Mouse (Mus musculus) lung, embryonic 14.5 days (tissue): Measurements from ENCODE around the gene Sorcs2. TPM values are rescaled to one million over a fixed set of nuclear protein-coding genes. Genes with fewer than 3 reads are reported as not detected.

ENCODE experiments used
- ATAC-seq: fragments of 200-750 bp; cut with Nextera tagmentation; 2 replicates; pipeline ENCODE4 v1.8.0; 2017; ENCODE audit warnings: mild to moderate bottlenecking, moderate TSS enrichment, moderate library complexity; ENCODE audit not compliant: insufficient read depth
- DNase-seq: peaks from one replicate; pipeline ENCODE4 v3.0.0-alpha.2; 2015
- H3K27ac ChIP-seq: fragments of 300-500 bp; sonication (generic); 2 replicates; pipeline ENCODE4 v1.5.1; 2014; ENCODE audit warnings: low read depth, mild to moderate bottlenecking, moderate library complexity
- H3K27me3 ChIP-seq: fragments of 300-500 bp; sonication (generic); 2 replicates; pipeline ENCODE4 v1.6.1; 2014; ENCODE audit warnings: low read length, control low read depth; ENCODE audit not compliant: insufficient read depth
- H3K36me3 ChIP-seq: fragments of 300-500 bp; sonication (generic); 2 replicates; pipeline ENCODE4 v1.6.1; 2014; ENCODE audit warnings: control low read depth; ENCODE audit not compliant: insufficient read depth
- H3K4me1 ChIP-seq: fragments of 300-500 bp; sonication (generic); 2 replicates; pipeline ENCODE4 v1.6.1; 2014; ENCODE audit warnings: antibody characterized with exemption, control low read depth; ENCODE audit not compliant: insufficient read depth
- H3K4me2 ChIP-seq: fragments of 300-500 bp; sonication (generic); 2 replicates; pipeline ENCODE4 v1.6.1; 2014; ENCODE audit warnings: mild to moderate bottlenecking
- H3K4me3 ChIP-seq: fragments of 300-500 bp; sonication (generic); 2 replicates; pipeline ENCODE4 v1.5.1; 2014; ENCODE audit warnings: low read depth, low read length
- H3K9ac ChIP-seq: fragments of 300-500 bp; sonication (generic); 2 replicates; pipeline ENCODE4 v1.6.1; 2014
- H3K9me3 ChIP-seq: fragments of 300-500 bp; sonication (generic); 2 replicates; pipeline ENCODE4 v1.6.1; 2016; ENCODE audit warnings: low read depth, low read length, control low read depth
- CTCF ChIP-seq: IDR thresholded peaks from 2 replicates; pipeline ENCODE4 v1.5.1; 2016; ENCODE audit warnings: antibody characterized with exemption, low read depth
- WGBS: fragments of 180-500 bp; shearing (Covaris S2); extraction: QIAGEN DNeasy Blood & Tissue Kit; methylation state at CpG from one replicate; pipeline ENCODE4 v1.1.7; 2014; 5-methylcytosine and 5-hydroxymethylcytosine counted together
- polyA plus RNA-seq: library from polyadenylated mRNA; unstranded; fragments of >200 nt; fragmentation: Nextera tagmentation; extraction: Ambion mirVana; gene quantifications from 2 replicates; pipeline ENCODE4 v1.2.1, GENCODE M21; 2014

Gene Sorcs2
- polyA plus RNA-seq, 1 experiment from 2014 or later: 20.6 TPM

DNA sequence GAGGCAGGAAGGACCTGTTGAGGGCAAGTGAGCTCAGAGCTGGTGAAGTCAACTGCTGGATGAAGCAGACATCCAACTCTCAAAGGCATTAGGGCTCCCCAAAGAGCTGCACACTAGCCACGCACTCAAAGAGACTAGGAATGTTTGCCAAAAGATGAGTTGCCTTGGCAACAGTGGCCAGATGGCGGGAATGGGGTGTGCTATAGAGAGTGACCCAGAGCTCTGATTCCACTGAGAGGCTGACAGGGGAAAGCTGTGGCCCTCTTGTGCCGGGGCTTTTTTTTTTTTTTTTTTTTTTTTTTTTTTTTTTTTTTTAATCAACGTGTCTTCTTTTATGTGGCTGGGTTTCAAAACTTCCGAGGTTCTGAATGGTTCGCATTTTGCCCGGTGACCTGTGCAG lies 63.7 kb downstream of the Sorcs2 start:
- Histone ChIP-seq H3K9me3 (no peaks in the 10 kb centered on the region), H3K9ac (no peak overlapping the region), H3K36me3 (no peaks in the 10 kb centered on the region), H3K27ac (no peak overlapping the region), H3K27me3 (no peaks in the 10 kb centered on the region), H3K4me2 (no peak overlapping the region), H3K4me1 (peaks cover 19% of the 10 kb centered on the region; the same call in 1 of the 2 replicates), H3K4me3 (no peak overlapping the region)
- peak; percentile 54; the same call in 1 of the 2 replicates for ATAC-seq
- peak; percentile 74 for DNase-seq
- WGBS: 26% methylated on average over 7 of the region's 7 CpGs
- no peak for TF ChIP-seq CTCF

DNA sequence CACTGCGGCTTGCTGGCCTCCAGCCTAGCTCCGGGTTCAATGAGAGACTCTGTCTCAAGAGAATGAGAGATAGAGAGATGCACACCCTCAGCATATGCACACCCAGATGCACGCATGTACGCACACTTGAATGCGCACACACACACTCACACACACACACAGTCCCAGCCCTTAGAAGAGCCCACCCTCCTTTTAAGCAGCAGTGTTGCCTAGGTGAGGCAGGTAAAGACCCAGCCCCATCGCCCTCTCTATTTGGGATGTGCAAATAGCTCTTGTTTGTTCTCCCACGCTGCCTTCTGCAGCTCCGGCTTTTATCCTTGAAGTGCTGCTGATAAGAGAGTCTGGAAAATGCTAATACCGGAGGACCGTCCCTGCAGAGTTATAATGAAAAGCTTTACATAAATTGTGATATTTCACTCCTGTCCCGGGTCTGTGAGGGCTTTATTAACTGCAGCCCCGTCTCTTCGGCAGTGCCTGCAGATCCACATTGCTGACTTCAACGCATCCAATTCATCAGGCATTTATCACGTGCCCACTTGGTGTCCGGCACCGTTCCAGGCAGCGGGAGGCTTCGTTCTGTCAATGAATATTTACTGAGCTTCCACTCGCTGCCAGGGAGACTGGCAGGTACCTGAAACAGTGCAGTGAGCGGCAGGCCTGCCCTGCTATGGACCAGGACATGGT lies 67.3 kb downstream of the Sorcs2 start:
- WGBS: 43% methylated on average over 21 of the region's 21 CpGs
- ATAC-seq: peak; percentile 77
- Histone ChIP-seq H3K9me3 (no peaks in the 10 kb centered on the region), H3K36me3 (no peaks in the 10 kb centered on the region), H3K4me2 (peak overlapping the region; percentile 45), H3K4me1 (peaks cover 22% of the 10 kb centered on the region; the same call in 1 of the 2 replicates), H3K27me3 (no peaks in the 10 kb centered on the region), H3K4me3 (no peak overlapping the region), H3K27ac (peak overlapping the region; percentile 87), H3K9ac (no peak overlapping the region)
- no peak for TF ChIP-seq CTCF
- peak; percentile 58 for DNase-seq

DNA sequence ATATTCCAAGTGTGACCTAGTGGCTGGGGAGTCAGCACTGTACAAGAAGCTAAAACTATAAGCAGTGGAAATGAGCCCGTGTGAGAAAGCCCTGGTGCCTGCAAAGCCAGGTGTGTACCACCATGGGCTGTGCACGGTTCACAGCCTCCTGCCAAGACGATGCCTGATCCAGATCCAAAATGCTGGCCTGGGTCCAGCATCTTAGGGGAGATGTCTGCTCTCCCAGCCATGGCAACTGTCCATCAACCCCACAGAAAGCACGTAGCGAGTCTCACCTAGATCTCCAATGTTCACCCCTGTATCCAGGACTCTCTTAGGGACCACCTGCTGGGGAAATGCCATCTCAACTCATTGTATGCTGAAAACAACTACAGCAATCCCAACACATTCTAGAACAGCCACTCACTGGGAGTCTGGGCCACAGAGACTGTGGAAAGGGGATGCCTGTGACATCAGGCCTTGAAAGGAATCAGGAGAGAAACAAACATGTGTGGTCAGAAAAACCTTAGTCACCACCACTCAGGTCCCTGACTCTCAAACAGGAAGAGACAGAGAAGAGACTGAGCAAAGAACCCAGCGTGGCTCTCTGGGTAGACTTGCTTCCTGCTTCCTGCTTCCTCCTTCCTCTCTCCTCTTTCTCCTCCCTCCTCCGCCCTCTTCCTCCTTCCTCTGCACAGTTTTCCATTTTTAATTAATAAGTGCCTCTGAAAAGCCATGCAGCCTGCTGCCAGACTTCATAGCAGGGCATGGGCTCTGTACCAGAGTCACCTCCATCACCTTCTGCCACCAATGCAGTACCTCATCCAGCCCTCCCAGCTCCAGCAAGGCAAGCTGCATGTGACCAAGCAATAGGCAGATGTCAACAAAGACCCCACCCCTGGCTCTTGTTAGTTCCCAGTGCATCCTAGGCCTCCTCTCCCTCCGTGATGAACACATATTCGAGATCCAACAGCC lies 71.6 kb downstream of the Sorcs2 start:
- H3K36me3 ChIP-seq: no peaks in the 10 kb centered on the region
- ATAC-seq (no peak), DNase-seq (no peak)
- no peaks in the 10 kb centered on the region for H3K27me3 ChIP-seq
- TF ChIP-seq CTCF: no peak
- WGBS: 79% methylated on average over 9 of the region's 9 CpGs
- no peak overlapping the region for H3K4me2 ChIP-seq
- no peak overlapping the region for H3K27ac ChIP-seq
- H3K9me3 ChIP-seq: no peaks in the 10 kb centered on the region
- peaks cover 25% of the 10 kb centered on the region; the same call in 1 of the 2 replicates for H3K4me1 ChIP-seq
- H3K9ac ChIP-seq: no peak overlapping the region
- H3K4me3 ChIP-seq: no peak overlapping the region

DNA sequence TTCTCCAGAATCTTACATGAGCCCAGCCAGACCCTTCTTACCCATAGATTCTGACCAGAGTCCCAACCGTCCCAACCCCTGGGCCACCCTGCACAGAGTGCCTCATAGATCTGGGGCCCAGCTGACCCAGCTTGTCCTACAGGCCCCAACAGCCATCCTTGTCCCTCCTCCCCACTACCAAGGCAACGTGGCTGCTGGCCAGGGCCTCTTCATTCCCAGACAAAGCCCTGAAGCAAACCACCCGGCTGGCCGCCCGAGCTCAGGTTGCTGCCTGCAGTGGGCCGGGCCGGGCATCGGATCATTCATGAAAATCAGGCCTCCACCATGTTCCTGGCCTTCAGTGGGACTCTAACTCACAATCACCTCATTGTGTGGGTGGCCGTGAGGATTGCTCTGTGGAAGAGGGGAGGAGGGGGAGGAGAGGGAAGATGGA lies 73.8 kb downstream of the Sorcs2 start:
- Histone ChIP-seq H3K36me3 (no peaks in the 10 kb centered on the region), H3K4me2 (no peak overlapping the region), H3K27ac (peak overlapping the region; percentile 71), H3K4me1 (peaks cover 19% of the 10 kb centered on the region; the same call in 1 of the 2 replicates), H3K27me3 (no peaks in the 10 kb centered on the region), H3K9me3 (no peaks in the 10 kb centered on the region), H3K9ac (no peak overlapping the region), H3K4me3 (no peak overlapping the region)
- DNase-seq: peak; percentile 84
- ATAC-seq: peak; percentile 78
- 27% methylated on average over 9 of the region's 9 CpGs for whole genome bisulfite sequencing
- no peak for TF ChIP-seq CTCF

DNA sequence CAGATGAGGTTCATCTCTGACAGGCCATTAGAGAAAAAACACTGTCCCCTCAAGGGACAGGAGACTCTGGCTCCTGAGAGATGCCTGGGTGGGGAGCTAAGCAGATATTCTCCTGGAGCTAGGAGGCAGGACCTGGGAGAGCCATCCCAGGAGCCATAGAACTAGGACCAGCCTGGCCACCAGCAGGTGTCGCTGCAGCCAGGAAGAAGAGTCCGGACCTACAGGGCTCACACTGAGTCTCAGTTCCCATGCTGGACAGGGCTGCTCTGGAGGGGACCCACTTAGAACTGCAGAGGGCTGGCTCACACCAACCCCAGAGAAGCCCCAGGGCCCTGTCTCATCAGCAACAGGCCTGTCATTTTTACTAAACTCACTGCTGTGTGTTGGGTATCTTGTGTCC lies 74.4 kb downstream of the Sorcs2 start:
- peak; percentile 92 for DNase-seq
- Histone ChIP-seq H3K4me3 (no peak overlapping the region), H3K36me3 (no peaks in the 10 kb centered on the region), H3K4me2 (no peak overlapping the region), H3K9me3 (no peaks in the 10 kb centered on the region), H3K27me3 (no peaks in the 10 kb centered on the region), H3K4me1 (peaks cover 16% of the 10 kb centered on the region; the same call in 1 of the 2 replicates), H3K27ac (peak overlapping the region; percentile 71), H3K9ac (no peak overlapping the region)
- peak; percentile 83 for ATAC-seq
- TF ChIP-seq CTCF: peak; percentile 91
- 0% methylated on average over 2 of the region's 2 CpGs for WGBS

DNA sequence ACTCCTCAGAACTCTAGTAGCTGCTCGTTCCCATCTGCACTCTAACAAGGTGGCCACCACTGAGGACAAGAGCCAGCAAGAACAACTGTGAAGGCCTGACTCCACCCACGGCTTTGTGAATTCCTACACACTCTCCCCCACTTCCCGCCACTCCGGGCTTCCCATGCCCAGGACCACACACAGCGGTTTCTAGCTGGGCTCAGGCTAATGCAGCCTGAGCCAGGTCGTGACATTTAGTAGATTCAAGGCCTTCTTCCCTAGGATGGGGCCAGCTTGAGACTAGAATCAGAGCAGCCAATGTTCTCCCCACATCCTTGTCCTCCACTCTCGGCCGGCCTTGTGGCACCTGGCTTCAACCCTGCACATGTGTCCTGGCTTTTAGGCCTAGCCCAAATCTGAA lies 76.4 kb downstream of the Sorcs2 start:
- ATAC-seq (peak; percentile 39; the same call in 1 of the 2 replicates), DNase-seq (peak; percentile 79)
- H3K4me2 ChIP-seq: peak overlapping the region; percentile 3; the same call in 1 of the 2 replicates
- peak overlapping the region; percentile 58; the same call in 1 of the 2 replicates for H3K27ac ChIP-seq
- WGBS: 23% methylated on average over 8 of the region's 8 CpGs
- no peaks in the 10 kb centered on the region for H3K9me3 ChIP-seq
- no peak overlapping the region for H3K9ac ChIP-seq
- H3K4me1 ChIP-seq: peaks cover 16% of the 10 kb centered on the region; the same call in 1 of the 2 replicates
- H3K36me3 ChIP-seq: no peaks in the 10 kb centered on the region
- no peaks in the 10 kb centered on the region for H3K27me3 ChIP-seq
- H3K4me3 ChIP-seq: no peak overlapping the region
- no peak for TF ChIP-seq CTCF
